Mouse (Mus musculus): ENCODE measurements around the gene Brd1. TPM values are rescaled to one million over a fixed set of nuclear protein-coding genes. Genes with fewer than 3 reads are reported as not detected.

Gene Brd1
- polyA plus RNA-seq, 1 experiment, result 85.9 TPM

GRCm38 (mm10) chr15:88755761-88756160 is 21.7 kb upstream of the Brd1 start:
- no peak overlapping the region for H3K4me3 ChIP-seq (ENCODE audit: low read depth, low read length)
- H3K9ac ChIP-seq (ENCODE audit: low read depth, poor library complexity, severe bottlenecking), result no peak overlapping the region
- H3K27ac ChIP-seq (ENCODE audit: insufficient read depth, low read length), result no peak overlapping the region
- H3K36me3 ChIP-seq (ENCODE audit: control insufficient read depth, insufficient read depth, low read length, poor library complexity, severe bottlenecking), result peaks cover 29% of the 10 kb centered on the region
- no peaks in the 10 kb centered on the region for H3K4me1 ChIP-seq (ENCODE audit: control insufficient read depth, insufficient read depth, low read length)
- no peaks in the 10 kb centered on the region for H3K9me3 ChIP-seq (replicated peaks; ENCODE audit: control insufficient read depth, insufficient read depth, low read length, poor library complexity, severe bottlenecking)
- no peak for TF ChIP-seq CTCF (IDR thresholded peaks at IDR 0.05; ENCODE audit: low read depth, low read length)
- TF ChIP-seq EP300 (IDR thresholded peaks at IDR 0.05; ENCODE audit: insufficient read depth, low read depth, low read length), result no peak
- no peak for TF ChIP-seq POLR2A (IDR thresholded peaks at IDR 0.05; ENCODE audit: insufficient read depth, low read length)
- no peaks in the 10 kb centered on the region for H3K27me3 ChIP-seq (ENCODE audit: control insufficient read depth, insufficient read depth, low read length, poor library complexity, severe bottlenecking)

GRCm38 (mm10) chr15:88754896-88755295 is 20.9 kb upstream of the Brd1 start:
- Histone ChIP-seq H3K9ac (ENCODE audit: low read depth, poor library complexity, severe bottlenecking) (no peak overlapping the region), H3K4me3 (ENCODE audit: low read depth, low read length) (no peak overlapping the region), H3K27me3 (ENCODE audit: control insufficient read depth, insufficient read depth, low read length, poor library complexity, severe bottlenecking) (no peaks in the 10 kb centered on the region), H3K36me3 (ENCODE audit: control insufficient read depth, insufficient read depth, low read length, poor library complexity, severe bottlenecking) (peaks cover 24% of the 10 kb centered on the region), H3K27ac (ENCODE audit: insufficient read depth, low read length) (no peak overlapping the region), H3K9me3 (replicated peaks; ENCODE audit: control insufficient read depth, insufficient read depth, low read length, poor library complexity, severe bottlenecking) (no peaks in the 10 kb centered on the region), H3K4me1 (ENCODE audit: control insufficient read depth, insufficient read depth, low read length) (no peaks in the 10 kb centered on the region)
- TF ChIP-seq POLR2A (IDR thresholded peaks at IDR 0.05; ENCODE audit: insufficient read depth, low read length) (no peak), EP300 (IDR thresholded peaks at IDR 0.05; ENCODE audit: insufficient read depth, low read depth, low read length) (no peak), CTCF (IDR thresholded peaks at IDR 0.05; ENCODE audit: low read depth, low read length) (no peak)

- H3K27me3 ChIP-seq (ENCODE audit: control insufficient read depth, insufficient read depth, low read length, poor library complexity, severe bottlenecking), result no peaks in the 10 kb centered on the region
- H3K4me1 ChIP-seq (ENCODE audit: control insufficient read depth, insufficient read depth, low read length), result no peaks in the 10 kb centered on the region
- H3K9me3 ChIP-seq (replicated peaks; ENCODE audit: control insufficient read depth, insufficient read depth, low read length, poor library complexity, severe bottlenecking), result no peaks in the 10 kb centered on the region
- H3K27ac ChIP-seq (ENCODE audit: insufficient read depth, low read length), result peak overlapping the region; percentile 21
- peak overlapping the region; percentile 95 for H3K9ac ChIP-seq (ENCODE audit: low read depth, poor library complexity, severe bottlenecking)
- H3K36me3 ChIP-seq (ENCODE audit: control insufficient read depth, insufficient read depth, low read length, poor library complexity, severe bottlenecking), result peaks cover 5% of the 10 kb centered on the region; the same call in 1 of the 2 replicates
- peak overlapping the region; percentile 80 for H3K4me3 ChIP-seq (ENCODE audit: low read depth, low read length)
- TF ChIP-seq EP300 (IDR thresholded peaks at IDR 0.05; ENCODE audit: insufficient read depth, low read depth, low read length) (no peak), CTCF (IDR thresholded peaks at IDR 0.05; ENCODE audit: low read depth, low read length) (no peak), POLR2A (IDR thresholded peaks at IDR 0.05; ENCODE audit: insufficient read depth, low read length) (no peak)
These were observed 18.3 kb upstream of the Brd1 start for GRCm38 (mm10) chr15:88752403-88752733.

GRCm38 (mm10) chr15:88751564-88752402 is 17.8 kb upstream of the Brd1 start, which contains the start of gene Zbed4:
Zbed4 (plus strand) TSS chr15:88751660.
- no peaks in the 10 kb centered on the region for H3K9me3 ChIP-seq (replicated peaks; ENCODE audit: control insufficient read depth, insufficient read depth, low read length, poor library complexity, severe bottlenecking)
- H3K36me3 ChIP-seq (ENCODE audit: control insufficient read depth, insufficient read depth, low read length, poor library complexity, severe bottlenecking), result peaks cover 5% of the 10 kb centered on the region; the same call in 1 of the 2 replicates
- peak within 1 kb of the TSS; percentile 95 for H3K9ac ChIP-seq (ENCODE audit: low read depth, poor library complexity, severe bottlenecking)
- H3K27ac ChIP-seq (ENCODE audit: insufficient read depth, low read length), result peak within 1 kb of the TSS; percentile 91
- H3K4me1 ChIP-seq (ENCODE audit: control insufficient read depth, insufficient read depth, low read length), result no peaks in the 10 kb centered on the region
- H3K4me3 ChIP-seq (ENCODE audit: low read depth, low read length), result peak within 1 kb of the TSS; percentile 80
- no peak for TF ChIP-seq EP300 (IDR thresholded peaks at IDR 0.05; ENCODE audit: insufficient read depth, low read depth, low read length)
- no peak for TF ChIP-seq POLR2A (IDR thresholded peaks at IDR 0.05; ENCODE audit: insufficient read depth, low read length)
- TF ChIP-seq CTCF (IDR thresholded peaks at IDR 0.05; ENCODE audit: low read depth, low read length), result no peak
- no peaks in the 10 kb centered on the region for H3K27me3 ChIP-seq (ENCODE audit: control insufficient read depth, insufficient read depth, low read length, poor library complexity, severe bottlenecking)

GRCm38 (mm10) chr15:88750677-88751563 is 16.9 kb upstream of the Brd1 start:
- H3K9me3 ChIP-seq (replicated peaks; ENCODE audit: control insufficient read depth, insufficient read depth, low read length, poor library complexity, severe bottlenecking), result no peaks in the 10 kb centered on the region
- H3K27ac ChIP-seq (ENCODE audit: insufficient read depth, low read length), result peak overlapping the region; percentile 91
- H3K36me3 ChIP-seq (ENCODE audit: control insufficient read depth, insufficient read depth, low read length, poor library complexity, severe bottlenecking), result peaks cover 5% of the 10 kb centered on the region; the same call in 1 of the 2 replicates
- no peaks in the 10 kb centered on the region for H3K27me3 ChIP-seq (ENCODE audit: control insufficient read depth, insufficient read depth, low read length, poor library complexity, severe bottlenecking)
- peak; percentile 72 for TF ChIP-seq POLR2A (IDR thresholded peaks at IDR 0.05; ENCODE audit: insufficient read depth, low read length)
- no peak for TF ChIP-seq CTCF (IDR thresholded peaks at IDR 0.05; ENCODE audit: low read depth, low read length)
- H3K4me3 ChIP-seq (ENCODE audit: low read depth, low read length), result peak overlapping the region; percentile 77
- H3K9ac ChIP-seq (ENCODE audit: low read depth, poor library complexity, severe bottlenecking), result peak overlapping the region; percentile 79
- peaks cover 1% of the 10 kb centered on the region for H3K4me1 ChIP-seq (ENCODE audit: control insufficient read depth, insufficient read depth, low read length)
